Mouse (Mus musculus) kidney, embryonic 15.5 days (tissue): Measurements from ENCODE around the gene Dennd5b. TPM values are rescaled to one million over a fixed set of nuclear protein-coding genes. Genes with fewer than 3 reads are reported as not detected.

Experiments used
- ATAC-seq: fragments of 200-750 bp; cut with Nextera tagmentation; replicated peaks from 2 replicates; pipeline ENCODE4 v1.8.0; 2017; ENCODE audit warnings: moderate TSS enrichment; ENCODE audit not compliant: low FRiP score
- H3K27ac ChIP-seq: fragments of 300-500 bp; sonication (generic); 2 replicates; pipeline ENCODE4 v1.5.1; 2015; ENCODE audit warnings: mild to moderate bottlenecking, inconsistent platforms
- H3K27me3 ChIP-seq: fragments of 300-500 bp; sonication (generic); 2 replicates; pipeline ENCODE4 v1.6.1; 2015; ENCODE audit warnings: inconsistent platforms
- H3K36me3 ChIP-seq: fragments of 300-500 bp; sonication (generic); 2 replicates; pipeline ENCODE4 v1.6.1; 2015; ENCODE audit warnings: inconsistent platforms
- H3K4me1 ChIP-seq: fragments of 300-500 bp; sonication (generic); 2 replicates; pipeline ENCODE4 v1.6.1; 2015; ENCODE audit warnings: inconsistent platforms
- H3K4me2 ChIP-seq: fragments of 300-500 bp; sonication (generic); 2 replicates; pipeline ENCODE4 v1.6.1; 2015; ENCODE audit warnings: moderate library complexity, mild to moderate bottlenecking, inconsistent platforms
- H3K4me3 ChIP-seq: fragments of 300-500 bp; sonication (generic); replicated peaks from 2 replicates; pipeline ENCODE4 v1.5.1; 2015; ENCODE audit warnings: mild to moderate bottlenecking, inconsistent platforms
- H3K9ac ChIP-seq: fragments of 300-500 bp; sonication (generic); 2 replicates; pipeline ENCODE4 v1.6.1; 2015; ENCODE audit warnings: mild to moderate bottlenecking, inconsistent platforms
- H3K9me3 ChIP-seq: fragments of 300-500 bp; sonication (generic); replicated peaks from 2 replicates; pipeline ENCODE4 v1.6.1; 2016; ENCODE audit warnings: inconsistent platforms
- WGBS: fragments of 180-500 bp; shearing (Covaris S2); methylation state at CpG from one replicate; pipeline ENCODE4 v1.1.7; 2015; ENCODE audit warnings: mixed read lengths; 5-methylcytosine and 5-hydroxymethylcytosine counted together
- polyA plus RNA-seq: library from polyadenylated mRNA; unstranded; fragments of >200 nt; fragmentation: Nextera tagmentation; extraction: Ambion mirVana; gene quantifications from 2 replicates; pipeline ENCODE4 v1.2.1, GENCODE M21; 2015

Dennd5b gene
- polyA plus RNA-seq, 1 experiment from 2014 or later: 9.6 TPM

DNA sequence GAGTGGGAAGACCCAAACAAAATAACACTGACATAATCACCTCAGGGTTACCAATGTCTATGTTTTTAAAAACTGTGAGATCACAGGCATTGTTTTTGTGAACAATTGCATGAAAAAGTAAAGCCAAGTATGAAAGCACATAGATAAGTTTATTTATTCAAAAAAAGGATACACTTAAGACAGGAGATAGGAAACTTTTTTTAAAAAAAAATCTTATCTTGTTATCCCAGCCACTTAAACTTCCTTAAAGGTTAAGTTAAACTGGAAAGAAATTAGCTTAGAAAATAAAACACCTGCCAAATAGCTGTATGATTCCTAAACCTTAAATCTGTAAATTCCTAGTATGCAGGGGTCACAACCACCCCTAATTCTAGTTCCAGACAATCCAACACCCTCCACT lies 2.5 kb downstream of the Dennd5b start:
- Histone ChIP-seq H3K27ac (no peak overlapping the region), H3K9ac (no peak overlapping the region), H3K4me1 (peaks cover 10% of the 10 kb centered on the region), H3K36me3 (no peaks in the 10 kb centered on the region), H3K4me2 (no peak overlapping the region), H3K4me3 (no peak overlapping the region), H3K9me3 (no peaks in the 10 kb centered on the region), H3K27me3 (no peaks in the 10 kb centered on the region)
- no peak for ATAC-seq

DNA sequence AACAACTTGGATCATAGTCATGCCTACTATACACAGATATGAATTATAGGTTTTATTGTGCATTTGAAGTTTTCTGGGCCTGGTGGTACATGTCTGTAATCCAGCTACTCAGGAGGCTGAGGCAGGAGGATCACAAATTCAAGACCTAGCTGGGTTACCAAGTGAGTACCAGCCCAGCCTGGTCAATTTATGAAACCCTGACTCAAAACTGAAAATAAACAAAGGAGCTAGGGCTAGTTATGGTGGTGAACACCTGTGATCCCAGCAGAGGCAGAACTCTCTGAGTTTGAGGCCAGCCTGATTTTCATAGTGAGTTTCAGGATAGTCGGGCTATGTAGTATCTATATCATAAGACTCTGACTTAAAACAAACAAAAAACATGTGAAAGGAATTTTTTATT lies 4.2 kb downstream of the Dennd5b start:
- Histone ChIP-seq H3K36me3 (no peaks in the 10 kb centered on the region), H3K4me3 (no peak overlapping the region), H3K4me2 (no peak overlapping the region), H3K27ac (no peak overlapping the region), H3K4me1 (peaks cover 13% of the 10 kb centered on the region), H3K9ac (no peak overlapping the region), H3K9me3 (no peaks in the 10 kb centered on the region), H3K27me3 (no peaks in the 10 kb centered on the region)
- no peak for ATAC-seq
- 97% methylated on average over 1 of the region's 1 CpGs for WGBS

DNA sequence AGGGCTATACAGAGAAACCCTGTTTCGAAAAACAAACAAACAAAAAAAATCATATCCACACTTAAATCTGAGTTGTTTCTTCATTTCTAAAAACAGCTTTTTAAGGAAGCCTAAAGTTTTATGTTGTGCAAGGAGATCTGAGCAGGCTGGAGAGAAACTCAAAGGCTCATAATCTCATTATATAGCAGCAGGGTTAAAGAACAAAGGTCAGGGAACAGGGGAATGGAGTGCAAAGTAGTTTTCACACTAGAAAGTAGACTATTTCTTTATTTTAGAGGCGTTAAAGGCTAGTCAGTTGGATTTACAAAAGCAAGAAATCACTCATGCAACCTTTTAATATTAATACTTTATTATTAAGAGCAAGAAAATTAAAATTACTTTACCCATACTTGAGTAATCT lies 5.2 kb downstream of the Dennd5b start:
- no peak overlapping the region for H3K4me2 ChIP-seq
- no peak overlapping the region for H3K27ac ChIP-seq
- 86% methylated on average over 2 of the region's 2 CpGs for WGBS
- H3K9ac ChIP-seq: no peak overlapping the region
- peaks cover 13% of the 10 kb centered on the region for H3K4me1 ChIP-seq
- H3K9me3 ChIP-seq: no peaks in the 10 kb centered on the region
- H3K36me3 ChIP-seq: no peaks in the 10 kb centered on the region
- H3K4me3 ChIP-seq: no peak overlapping the region
- no peak for ATAC-seq
- no peaks in the 10 kb centered on the region for H3K27me3 ChIP-seq

DNA sequence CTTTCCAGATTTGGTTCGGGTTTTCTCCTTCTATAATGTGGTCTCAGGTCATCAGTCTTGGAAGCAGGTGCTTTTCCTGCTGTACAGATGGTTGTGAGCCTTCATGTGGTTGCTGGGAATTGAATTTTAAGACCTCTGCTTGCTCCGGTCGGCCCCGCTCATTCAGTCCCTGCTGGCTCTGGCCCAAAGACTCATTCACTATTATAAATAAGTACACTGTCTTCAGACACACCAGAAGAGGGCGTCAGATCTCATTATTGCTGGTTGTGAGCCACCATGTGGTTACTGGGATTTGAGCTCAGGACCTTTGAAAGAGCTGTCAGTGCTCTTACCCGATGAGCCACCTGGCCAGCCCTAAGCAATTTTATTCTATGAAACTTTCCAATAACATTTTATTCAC lies 6.1 kb downstream of the Dennd5b start:
- H3K9me3 ChIP-seq: no peaks in the 10 kb centered on the region
- no peaks in the 10 kb centered on the region for H3K36me3 ChIP-seq
- no peak overlapping the region for H3K9ac ChIP-seq
- peaks cover 13% of the 10 kb centered on the region for H3K4me1 ChIP-seq
- H3K4me2 ChIP-seq: no peak overlapping the region
- no peaks in the 10 kb centered on the region for H3K27me3 ChIP-seq
- no peak for ATAC-seq
- H3K27ac ChIP-seq: no peak overlapping the region
- 72% methylated on average over 6 of the region's 6 CpGs for WGBS
- H3K4me3 ChIP-seq: no peak overlapping the region

DNA sequence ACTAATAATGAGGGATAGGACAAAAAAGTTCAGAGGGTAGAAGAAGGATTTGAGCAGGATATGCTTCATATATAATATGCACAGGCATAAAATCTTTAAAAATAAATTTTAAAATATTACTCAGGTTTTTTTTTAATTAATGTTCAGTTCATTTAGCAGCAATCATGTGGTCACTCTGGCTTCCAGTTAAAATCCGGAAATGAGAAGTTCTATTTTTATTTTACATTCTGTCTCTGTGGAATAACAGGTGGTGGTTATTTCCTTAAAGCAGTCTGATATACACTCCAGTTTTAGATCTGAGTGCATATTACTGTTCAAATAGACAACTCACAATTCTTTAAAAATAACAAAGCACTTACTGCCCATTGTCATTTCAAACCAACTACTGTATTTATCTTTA lies 6.9 kb downstream of the Dennd5b start:
- Histone ChIP-seq H3K4me3 (no peak overlapping the region), H3K27me3 (no peaks in the 10 kb centered on the region), H3K27ac (no peak overlapping the region), H3K36me3 (no peaks in the 10 kb centered on the region), H3K9ac (no peak overlapping the region), H3K4me2 (no peak overlapping the region), H3K4me1 (peaks cover 11% of the 10 kb centered on the region), H3K9me3 (no peaks in the 10 kb centered on the region)
- 60% methylated on average over 1 of the region's 1 CpGs for WGBS
- no peak for ATAC-seq

DNA sequence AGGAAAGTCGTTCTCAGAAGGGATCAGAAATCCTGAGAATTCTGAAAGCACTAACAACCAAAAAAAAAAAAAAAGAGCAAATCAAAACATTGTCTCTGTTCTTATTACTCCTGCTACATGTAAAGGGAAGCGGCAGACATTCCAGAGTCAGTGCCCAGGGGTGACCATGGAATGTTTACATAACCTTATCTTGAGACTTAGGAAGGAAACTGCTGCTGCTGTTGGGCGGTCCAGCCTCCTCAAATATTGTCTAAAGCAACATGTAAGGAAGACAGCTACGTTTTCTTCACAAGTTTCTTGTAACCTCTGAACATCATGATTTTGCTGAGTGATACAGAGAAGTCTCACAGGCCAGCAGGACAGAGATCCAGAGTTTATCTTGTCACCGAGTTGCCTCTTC lies 8.0 kb downstream of the Dennd5b start:
- no peak overlapping the region; the same call in 1 of the 2 replicates for H3K27ac ChIP-seq

DNA sequence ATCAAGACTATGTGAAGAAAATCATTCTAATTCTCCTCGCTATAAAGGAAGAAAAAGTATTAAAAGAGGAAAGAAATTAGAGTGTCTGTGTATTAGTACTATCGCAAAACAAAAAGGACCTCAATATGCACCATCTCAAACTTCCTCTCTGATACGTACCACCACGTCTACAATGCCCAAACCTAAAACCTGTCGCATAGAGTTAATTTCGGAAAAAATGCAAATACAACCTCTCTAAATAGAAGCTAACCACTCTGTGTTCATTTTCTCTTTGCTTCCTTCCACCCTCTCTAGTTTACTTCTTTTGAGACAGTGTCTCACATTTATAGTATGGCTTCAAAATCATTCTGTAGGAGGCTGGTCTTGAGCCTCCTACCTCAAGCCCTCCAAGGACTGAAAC lies 9.1 kb downstream of the Dennd5b start:
- H3K27me3 ChIP-seq: no peaks in the 10 kb centered on the region
- H3K9me3 ChIP-seq: no peaks in the 10 kb centered on the region
- H3K4me1 ChIP-seq: peaks cover 9% of the 10 kb centered on the region; the same call in 1 of the 2 replicates
- H3K36me3 ChIP-seq: no peaks in the 10 kb centered on the region
- WGBS: 94% methylated on average over 6 of the region's 6 CpGs
- H3K9ac ChIP-seq: no peak overlapping the region
- no peak overlapping the region for H3K27ac ChIP-seq
- H3K4me3 ChIP-seq: no peak overlapping the region
- no peak overlapping the region for H3K4me2 ChIP-seq
- no peak for ATAC-seq

More for the DNA sequence above, 8.0 kb downstream of the Dennd5b start:
- H3K4me1 ChIP-seq: peaks cover 9% of the 10 kb centered on the region; the same call in 1 of the 2 replicates
- H3K4me2 ChIP-seq: no peak overlapping the region
- no peak overlapping the region for H3K9ac ChIP-seq
- no peaks in the 10 kb centered on the region for H3K36me3 ChIP-seq
- 11% methylated on average over 5 of the region's 5 CpGs for WGBS
- no peaks in the 10 kb centered on the region for H3K27me3 ChIP-seq
- ATAC-seq: peak; percentile 92
- H3K4me3 ChIP-seq: no peak overlapping the region
- no peaks in the 10 kb centered on the region for H3K9me3 ChIP-seq

DNA sequence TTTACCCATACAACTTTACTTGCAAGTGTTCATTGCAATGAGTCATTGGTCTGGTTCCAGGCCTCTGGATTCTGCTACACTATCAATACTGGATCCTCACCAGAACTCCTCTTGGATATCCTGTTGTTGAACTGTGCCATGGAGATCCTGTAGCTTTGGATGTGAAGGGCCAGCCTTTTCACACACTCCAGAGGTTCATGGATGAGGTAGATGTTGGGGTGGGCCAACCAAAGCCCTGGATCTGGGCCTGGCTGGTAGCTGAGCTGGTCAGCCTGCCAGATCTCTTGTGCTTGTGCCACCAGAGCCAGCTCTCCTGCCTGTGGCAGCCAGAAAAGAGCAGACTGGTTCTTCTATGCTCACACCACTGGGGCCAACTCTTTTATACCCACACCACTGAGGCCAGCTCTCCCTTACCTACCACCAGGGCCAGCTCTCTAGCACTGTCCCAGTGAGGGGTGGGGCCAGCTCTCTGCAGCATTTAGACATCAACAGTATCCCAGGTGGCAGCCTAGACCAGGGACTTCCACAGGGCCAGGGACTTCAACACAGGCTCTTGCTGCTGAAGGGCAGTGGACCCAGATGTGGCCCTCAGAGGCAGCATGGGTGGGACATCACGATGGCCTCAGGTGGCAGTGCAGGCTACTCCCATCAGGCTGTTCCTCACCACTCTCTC lies 24.2 kb downstream of the Dennd5b start:
- 84% methylated on average over 1 of the region's 1 CpGs for WGBS
- no peak overlapping the region for H3K27ac ChIP-seq
- H3K9ac ChIP-seq: no peak overlapping the region
- no peaks in the 10 kb centered on the region for H3K9me3 ChIP-seq
- no peaks in the 10 kb centered on the region for H3K4me1 ChIP-seq
- no peak overlapping the region for H3K4me3 ChIP-seq
- no peaks in the 10 kb centered on the region for H3K27me3 ChIP-seq
- H3K4me2 ChIP-seq: no peak overlapping the region
- ATAC-seq: 0 out of 2 replicates have a peak, but pooled peaks have one; percentile 25
- peaks cover 11% of the 10 kb centered on the region for H3K36me3 ChIP-seq

DNA sequence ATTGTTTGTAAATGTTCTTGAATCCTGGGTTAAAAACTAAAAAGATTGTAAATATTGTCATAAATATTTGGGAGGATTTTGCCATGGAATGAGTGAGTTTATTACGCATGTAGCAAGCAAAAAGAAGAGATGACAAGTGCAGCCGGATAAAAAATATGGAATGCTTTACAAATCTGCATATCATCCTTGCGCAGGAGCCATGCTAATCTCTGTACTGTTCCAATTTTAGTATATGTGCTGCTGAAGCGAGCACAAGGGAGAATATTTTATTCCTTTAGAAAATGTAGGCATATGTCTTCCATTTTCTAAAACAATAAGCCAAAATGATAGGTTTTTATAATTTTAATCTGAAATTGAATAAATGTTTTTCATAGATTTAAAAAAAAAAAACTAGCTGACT lies 27.6 kb downstream of the Dennd5b start:
- WGBS: 90% methylated on average over 4 of the region's 4 CpGs
- ATAC-seq: no peak
- Histone ChIP-seq H3K4me3 (no peak overlapping the region), H3K4me2 (no peak overlapping the region), H3K4me1 (no peaks in the 10 kb centered on the region), H3K9ac (no peak overlapping the region), H3K27ac (no peak overlapping the region), H3K9me3 (no peaks in the 10 kb centered on the region), H3K36me3 (peaks cover 11% of the 10 kb centered on the region), H3K27me3 (no peaks in the 10 kb centered on the region)

DNA sequence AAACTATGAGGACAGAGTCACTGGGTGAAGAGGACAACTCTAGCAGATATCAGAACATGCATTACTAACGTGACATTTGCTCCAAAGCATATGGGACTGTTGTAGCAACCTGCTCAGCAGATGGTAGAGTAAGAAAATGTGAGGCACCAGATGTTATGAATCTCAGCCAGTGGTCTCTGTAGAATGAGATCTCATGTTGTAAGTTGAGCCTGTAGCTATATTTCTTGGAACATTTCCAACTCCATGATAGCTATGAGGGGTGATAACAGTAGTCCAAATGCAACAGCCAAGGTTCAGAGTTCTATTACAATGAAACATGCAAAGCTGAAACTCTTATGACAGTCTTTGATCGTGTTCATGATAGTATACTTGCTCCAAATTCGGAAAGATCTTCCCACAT lies 28.6 kb downstream of the Dennd5b start:
- no peak overlapping the region for H3K27ac ChIP-seq
- peaks cover 18% of the 10 kb centered on the region for H3K36me3 ChIP-seq
- no peak for ATAC-seq
- no peak overlapping the region for H3K9ac ChIP-seq
- H3K4me1 ChIP-seq: no peaks in the 10 kb centered on the region
- H3K27me3 ChIP-seq: no peaks in the 10 kb centered on the region
- H3K9me3 ChIP-seq: no peaks in the 10 kb centered on the region
- H3K4me3 ChIP-seq: no peak overlapping the region
- 71% methylated on average over 3 of the region's 3 CpGs for WGBS
- no peak overlapping the region for H3K4me2 ChIP-seq

DNA sequence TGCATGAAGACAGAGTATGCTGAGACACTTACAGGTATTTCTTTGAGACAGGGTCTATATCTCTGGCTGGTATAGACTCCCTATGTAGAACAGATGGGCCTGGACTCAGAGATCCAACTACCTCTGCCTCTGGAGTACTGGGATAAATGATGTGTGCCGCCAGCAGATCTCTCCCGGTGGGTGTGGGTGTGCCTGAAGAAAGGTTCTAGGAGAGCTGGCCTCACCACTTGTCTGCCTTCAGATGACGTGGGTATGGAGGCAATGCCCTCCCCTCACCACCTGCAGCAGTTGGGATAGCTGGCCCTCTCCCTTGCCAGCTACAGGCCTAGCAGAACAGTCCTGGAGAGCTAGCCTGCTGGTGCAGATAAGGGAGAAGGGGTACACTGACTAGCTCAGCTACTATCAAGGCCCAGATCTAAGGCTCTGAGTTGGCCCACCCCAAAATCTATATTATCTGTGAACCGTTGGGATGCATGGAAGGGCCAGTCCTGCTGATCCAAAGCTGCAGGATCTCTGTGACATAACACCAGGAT lies 30.8 kb downstream of the Dennd5b start:
- Histone ChIP-seq H3K9me3 (no peaks in the 10 kb centered on the region), H3K9ac (no peak overlapping the region), H3K27me3 (no peaks in the 10 kb centered on the region), H3K4me1 (no peaks in the 10 kb centered on the region), H3K36me3 (peaks cover 22% of the 10 kb centered on the region), H3K4me2 (no peak overlapping the region), H3K27ac (no peak overlapping the region), H3K4me3 (no peak overlapping the region)
- ATAC-seq: no peak
- 84% methylated on average over 4 of the region's 4 CpGs for WGBS

DNA sequence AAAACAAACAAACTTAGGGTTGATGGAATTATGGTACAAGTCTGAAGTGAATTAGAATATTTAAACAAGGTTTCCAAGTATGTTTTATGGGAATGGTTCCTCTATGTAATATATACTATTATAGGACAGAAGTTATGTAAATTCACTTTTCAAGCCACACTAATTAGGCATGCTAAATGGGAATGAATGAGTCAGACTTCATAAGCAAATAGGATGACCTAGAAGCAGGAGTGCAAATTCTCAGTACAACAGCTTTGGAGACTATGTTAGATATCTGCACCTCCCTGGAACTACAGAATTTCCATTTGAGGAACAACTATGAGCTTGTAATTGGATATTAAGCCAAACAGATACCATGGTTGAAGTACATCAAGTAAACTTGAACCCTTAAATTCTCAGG lies 38.1 kb downstream of the Dennd5b start:
- H3K27me3 ChIP-seq: no peaks in the 10 kb centered on the region
- no peak overlapping the region for H3K9ac ChIP-seq
- peaks cover 12% of the 10 kb centered on the region for H3K36me3 ChIP-seq
- H3K4me1 ChIP-seq: no peaks in the 10 kb centered on the region
- H3K4me3 ChIP-seq: no peak overlapping the region
- ATAC-seq: no peak
- H3K27ac ChIP-seq: no peak overlapping the region
- no peak overlapping the region for H3K4me2 ChIP-seq
- H3K9me3 ChIP-seq: no peaks in the 10 kb centered on the region
